ENCODE assay signal across 9 mouse cellular contexts in genomic region chr3:68709198-68709797, GRCm38 (mm10). TPM values are rescaled to one million over a fixed set of nuclear protein-coding genes. Genes with fewer than 3 reads are reported as not detected.
A peak's percentile ranks its signal among the peaks of the same experiment; 100 is the strongest.
DNase-seq lines count a peak whose midpoint lies in the region; ATAC-seq and TF ChIP-seq lines count a peak whose summit lies in the region.
"Had no signal": no experiment of that assay in that cellular context is flagged by ENCODE, and none has a peak within 500 bp of the region (broad histone marks: within the 10 kb centered on the region; RNA-seq: fewer than 3 reads in every experiment).

No protein-coding gene starts in this region.

- no peaks in the 10 kb centered on the region for H3K27me3 ChIP-seq in forebrain, embryonic 13.5 days
- no peaks in the 10 kb centered on the region for H3K27me3 ChIP-seq in lung, postnatal 0 days (replicated peaks; ENCODE audit: insufficient read depth, low read length)
- H3K27me3 ChIP-seq: limb, embryonic 12.5 days had no signal

- H3K9me3 ChIP-seq in forebrain, embryonic 13.5 days (replicated peaks) = no peaks in the 10 kb centered on the region
- no peaks in the 10 kb centered on the region for H3K9me3 ChIP-seq in lung, postnatal 0 days (ENCODE audit: low read length)
- H3K9me3 ChIP-seq: limb, embryonic 12.5 days had no signal

- no peaks in the 10 kb centered on the region for H3K36me3 ChIP-seq in forebrain, embryonic 13.5 days (ENCODE audit: poor library complexity, severe bottlenecking)
- H3K36me3 ChIP-seq in lung, postnatal 0 days (ENCODE audit: insufficient read depth, low read length) = no peaks in the 10 kb centered on the region
- H3K36me3 ChIP-seq: limb, embryonic 12.5 days had no signal

- H3K4me2 ChIP-seq in forebrain, embryonic 13.5 days = no peak overlapping the region
- H3K4me2 ChIP-seq in lung, postnatal 0 days (replicated peaks; ENCODE audit: low read depth, low read length) = no peak overlapping the region
- H3K4me2 ChIP-seq: limb, embryonic 12.5 days had no signal

- WGBS in forebrain, embryonic 13.5 days = 51% methylated on average over 9 of the region's 9 CpGs
- 33% methylated on average over 9 of the region's 9 CpGs for WGBS in lung, postnatal 0 days

- H3K9ac ChIP-seq in forebrain, embryonic 13.5 days = no peak overlapping the region
- no peak overlapping the region for H3K9ac ChIP-seq in lung, postnatal 0 days (replicated peaks; ENCODE audit: low read depth)
- H3K9ac ChIP-seq: limb, embryonic 12.5 days had no signal

- TF ChIP-seq EP300 in lung, postnatal 0 days (IDR thresholded peaks at IDR 0.05) = no peak

- H3K27ac ChIP-seq in forebrain, embryonic 13.5 days = no peak overlapping the region
- H3K27ac ChIP-seq in lung, postnatal 0 days (ENCODE audit: low read length) = no peak overlapping the region
- H3K27ac ChIP-seq: limb, embryonic 12.5 days had no signal

- DNase-seq in MN1 (ENCODE audit: low spot score) = peak; percentile 63
- DNase-seq in c-Kit-positive CD71-positive TER-119-positive erythroid progenitor cells, embryonic 14.5 days (ENCODE audit: low spot score) = peak; percentile 49
- DNase-seq in layer of hippocampus, adult 9-10 months (ENCODE audit: low spot score) = peak; percentile 77
- DNase-seq in lung, postnatal 0 days (ENCODE audit: low spot score) = peak; percentile 81
- peak; percentile 73 for DNase-seq in right cerebral cortex, adult 18-20 months
- DNase-seq in thymus, postnatal 4 days = peak; percentile 89

- peak; percentile 74 for ATAC-seq in forebrain, embryonic 13.5 days
- peak; percentile 87 to 88 for ATAC-seq in hematopoietic stem cell, adult 5-6 weeks (replicated peaks in 1 of 2; ENCODE audit: insufficient read depth in 1 of 2, low FRiP score in 2 of 2, low TSS enrichment in 1 of 2, low read depth in 1 of 2, poor library complexity in 2 of 2, severe bottlenecking in 2 of 2)
- ATAC-seq in lung, postnatal 0 days = peak; percentile 72

- no peak overlapping the region for H3K4me3 ChIP-seq in forebrain, embryonic 13.5 days
- H3K4me3 ChIP-seq in lung, postnatal 0 days (ENCODE audit: low read depth, low read length) = no peak overlapping the region
- H3K4me3 ChIP-seq: limb, embryonic 12.5 days had no signal

- TF ChIP-seq CTCF in lung, postnatal 0 days (IDR thresholded peaks at IDR 0.05) = peak; percentile 93

- no peaks in the 10 kb centered on the region for H3K4me1 ChIP-seq in forebrain, embryonic 13.5 days
- H3K4me1 ChIP-seq in lung, postnatal 0 days (ENCODE audit: insufficient read depth, low read depth, low read length) = no peaks in the 10 kb centered on the region

RNA-seq across cellular contexts. Expression of gene Il12a, which starts 18.9 kb away (rescaled TPM):
- 0.13 TPM in 1 of 2 replicates, not detected in the other for polyA plus RNA-seq in forebrain, embryonic 13.5 days (2015; fragmentation: Nextera tagmentation; extraction: Ambion mirVana)
- 109 and 152 TPM in 2 replicates for total RNA-seq in hematopoietic stem cell, adult 5-6 weeks (2017)
- 1.4 TPM in 2 replicates for polyA plus RNA-seq in lung, postnatal 0 days (2015; fragmentation: Nextera tagmentation; extraction: Ambion mirVana)
- polyA plus RNA-seq: limb, embryonic 12.5 days had no signal
